Mouse (Mus musculus) midbrain, embryonic 16.5 days (tissue): ENCODE data around the gene 1700001K19Rik. TPM values are rescaled to one million over a fixed set of nuclear protein-coding genes. Genes with fewer than 3 reads are reported as not detected.
"Not testable (repeated sequence)": the region's sequence is repeated elsewhere in the genome, so short reads cannot be mapped to it uniquely, and the experiment has no call there.

Source experiments
- ATAC-seq: fragments of 200-750 bp; cut with Nextera tagmentation; 2 replicates; pipeline ENCODE4 v1.8.0; 2017; ENCODE audit warnings: moderate TSS enrichment
- H3K27ac ChIP-seq: fragments of 300-500 bp; sonication (generic); 2 replicates; pipeline ENCODE4 v1.5.1; 2014; ENCODE audit warnings: mild to moderate bottlenecking, low read length, mixed read lengths
- H3K27me3 ChIP-seq: fragments of 300-500 bp; sonication (generic); 2 replicates; pipeline ENCODE4 v1.6.1; 2014; ENCODE audit warnings: low read depth, low read length, mixed read lengths; ENCODE audit not compliant: control insufficient read depth, insufficient read depth
- H3K36me3 ChIP-seq: fragments of 300-500 bp; sonication (generic); 2 replicates; pipeline ENCODE4 v1.6.1; 2014; ENCODE audit warnings: mild to moderate bottlenecking, low read length, moderate library complexity, mixed read lengths; ENCODE audit not compliant: control insufficient read depth, insufficient read depth
- H3K4me1 ChIP-seq: fragments of 300-500 bp; sonication (generic); 2 replicates; pipeline ENCODE4 v1.6.1; 2014; ENCODE audit warnings: mild to moderate bottlenecking, low read length, mixed read lengths; ENCODE audit not compliant: control insufficient read depth, insufficient read depth
- H3K4me2 ChIP-seq: fragments of 300-500 bp; sonication (generic); 2 replicates; pipeline ENCODE4 v1.6.1; 2014; ENCODE audit warnings: mild to moderate bottlenecking, low read length, mixed read lengths
- H3K4me3 ChIP-seq: fragments of 300-500 bp; sonication (generic); 2 replicates; pipeline ENCODE4 v1.5.1; 2014; ENCODE audit warnings: low read depth, mild to moderate bottlenecking, low read length, moderate library complexity, mixed read lengths
- H3K9ac ChIP-seq: fragments of 300-500 bp; sonication (generic); 2 replicates; pipeline ENCODE4 v1.6.1; 2014; ENCODE audit warnings: low read depth, low read length, mixed read lengths
- H3K9me3 ChIP-seq: fragments of 300-500 bp; sonication (generic); replicated peaks from 2 replicates; pipeline ENCODE4 v1.6.1; 2014; ENCODE audit warnings: mild to moderate bottlenecking, low read length, mixed read lengths; ENCODE audit not compliant: control insufficient read depth, poor library complexity, severe bottlenecking
- WGBS: fragments of 180-500 bp; shearing (Covaris S2); extraction: QIAGEN DNeasy Blood & Tissue Kit; methylation state at CpG from one replicate; pipeline ENCODE4 v1.1.7; 2014; 5-methylcytosine and 5-hydroxymethylcytosine counted together
- polyA plus RNA-seq: library from polyadenylated mRNA; unstranded; fragments of >200 nt; fragmentation: Nextera tagmentation; extraction: Ambion mirVana; gene quantifications from 2 replicates; pipeline ENCODE4 v1.2.1, GENCODE M21; 2015

The 1700001K19Rik gene
- polyA plus RNA-seq, 1 experiment from 2014 or later = not detected

- not testable (repeated sequence) for ATAC-seq, H3K27me3 ChIP-seq, H3K4me1 ChIP-seq, H3K9ac ChIP-seq, H3K27ac ChIP-seq, H3K4me3 ChIP-seq, H3K4me2 ChIP-seq, H3K9me3 ChIP-seq
- WGBS = 98% methylated on average over 3 of the region's 3 CpGs
- peaks cover 24% of the 10 kb centered on the region for H3K36me3 ChIP-seq
These were observed 6.5 kb upstream of the 1700001K19Rik start for GRCm38 (mm10) chr12:110688921-110689320.

DNA sequence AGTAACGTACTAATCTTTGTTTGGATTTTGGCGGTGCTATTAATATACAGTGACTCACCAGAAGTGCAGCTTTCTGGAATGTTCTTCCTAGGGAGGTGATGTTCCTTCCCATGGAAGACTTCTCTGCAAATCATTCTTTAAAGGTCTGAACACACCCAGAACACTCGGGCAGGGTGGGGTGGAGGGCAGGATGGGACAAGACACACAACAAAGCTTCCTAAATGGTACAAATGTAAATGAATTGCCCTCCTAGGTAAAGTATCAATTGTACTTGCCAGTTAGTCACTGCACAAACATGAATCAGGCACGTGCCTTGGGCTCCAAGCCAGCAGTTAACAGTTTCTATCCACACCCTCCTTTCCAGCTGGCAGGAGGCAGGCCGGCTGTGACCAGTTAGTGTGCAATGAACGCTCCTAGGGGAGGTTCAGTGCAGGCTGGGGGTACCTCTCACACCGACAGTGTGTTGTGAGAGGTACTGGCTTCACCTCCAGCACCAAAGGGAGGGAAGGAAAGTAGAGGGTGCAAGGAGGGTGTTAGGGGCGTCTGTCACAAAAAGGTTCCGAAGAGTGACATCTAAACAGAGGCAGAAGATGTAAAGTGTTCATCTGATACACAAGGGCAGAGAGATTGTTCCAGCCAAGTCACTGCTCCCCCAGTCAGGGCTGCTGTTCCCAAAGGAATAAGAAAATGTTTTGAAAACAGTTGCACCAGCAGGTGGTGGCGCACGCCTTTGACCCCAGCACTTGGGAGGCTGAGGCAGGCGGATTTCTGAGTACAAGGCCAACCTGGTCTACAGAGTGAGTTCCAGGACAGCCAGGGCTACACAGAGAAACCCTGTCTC is 5.7 kb upstream of the 1700001K19Rik start:
- H3K9me3 ChIP-seq = no peaks in the 10 kb centered on the region
- no peak for ATAC-seq
- no peaks in the 10 kb centered on the region for H3K27me3 ChIP-seq
- H3K9ac ChIP-seq = no peak overlapping the region
- WGBS = 76% methylated on average over 12 of the region's 12 CpGs
- H3K4me1 ChIP-seq = no peaks in the 10 kb centered on the region
- H3K4me2 ChIP-seq = no peak overlapping the region
- H3K27ac ChIP-seq = no peak overlapping the region
- no peak overlapping the region for H3K4me3 ChIP-seq
- H3K36me3 ChIP-seq = peaks cover 21% of the 10 kb centered on the region

GRCm38 (mm10) chr12:110683580-110683979 is 1.2 kb upstream of the 1700001K19Rik start:
- Histone ChIP-seq H3K4me1 (no peaks in the 10 kb centered on the region), H3K36me3 (no peaks in the 10 kb centered on the region), H3K9me3 (no peaks in the 10 kb centered on the region), H3K9ac (no peak overlapping the region), H3K27ac (no peak overlapping the region), H3K4me2 (no peak overlapping the region), H3K4me3 (no peak overlapping the region), H3K27me3 (no peaks in the 10 kb centered on the region)
- no CpG with 5 or more reads among the region's 1 CpGs for WGBS
- ATAC-seq = no peak

DNA sequence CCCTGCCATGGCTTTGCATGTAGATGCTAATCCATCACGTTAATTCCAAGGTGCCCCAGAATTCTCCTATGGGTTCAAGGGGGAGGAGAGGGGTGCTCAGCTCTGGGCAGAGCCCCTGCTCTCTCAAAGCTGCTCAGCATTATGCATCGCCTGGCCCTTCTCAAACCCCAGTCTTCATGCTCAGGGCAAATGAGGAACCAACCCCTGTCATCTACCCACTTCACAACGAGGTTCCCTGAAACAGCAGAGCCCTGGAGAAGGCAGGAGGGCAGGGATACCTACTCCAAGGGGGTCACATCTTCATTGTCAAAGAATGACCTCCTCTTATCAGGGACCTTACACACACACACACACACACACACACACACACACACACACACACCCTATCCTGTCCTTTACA is 541 bp downstream of the 1700001K19Rik start:
- Histone ChIP-seq H3K9ac (no peak overlapping the region), H3K4me3 (no peak overlapping the region), H3K27ac (no peak overlapping the region), H3K36me3 (no peaks in the 10 kb centered on the region), H3K27me3 (no peaks in the 10 kb centered on the region), H3K4me1 (no peaks in the 10 kb centered on the region), H3K9me3 (no peaks in the 10 kb centered on the region), H3K4me2 (no peak overlapping the region)
- 58% methylated on average over 3 of the region's 3 CpGs for WGBS
- no peak for ATAC-seq

- Histone ChIP-seq H3K4me1 (no peaks in the 10 kb centered on the region), H3K4me2 (no peak overlapping the region), H3K27ac (no peak overlapping the region), H3K36me3 (no peaks in the 10 kb centered on the region), H3K9me3 (no peaks in the 10 kb centered on the region), H3K4me3 (no peak overlapping the region), H3K27me3 (no peaks in the 10 kb centered on the region), H3K9ac (no peak overlapping the region)
- 59% methylated on average over 7 of the region's 7 CpGs for WGBS
- no peak for ATAC-seq
These were observed 1.2 kb downstream of the 1700001K19Rik start for GRCm38 (mm10) chr12:110681191-110681590.

- no peaks in the 10 kb centered on the region for H3K9me3 ChIP-seq
- no peak overlapping the region for H3K4me2 ChIP-seq
- no peaks in the 10 kb centered on the region for H3K4me1 ChIP-seq
- no peak overlapping the region for H3K9ac ChIP-seq
- 51% methylated on average over 5 of the region's 5 CpGs for WGBS
- H3K27ac ChIP-seq = no peak overlapping the region
- no peak overlapping the region for H3K4me3 ChIP-seq
- H3K27me3 ChIP-seq = no peaks in the 10 kb centered on the region
- H3K36me3 ChIP-seq = no peaks in the 10 kb centered on the region; the same call in 1 of the 2 replicates
- no peak for ATAC-seq
These were observed 8.2 kb downstream of the 1700001K19Rik start for GRCm38 (mm10) chr12:110674243-110674642.

DNA sequence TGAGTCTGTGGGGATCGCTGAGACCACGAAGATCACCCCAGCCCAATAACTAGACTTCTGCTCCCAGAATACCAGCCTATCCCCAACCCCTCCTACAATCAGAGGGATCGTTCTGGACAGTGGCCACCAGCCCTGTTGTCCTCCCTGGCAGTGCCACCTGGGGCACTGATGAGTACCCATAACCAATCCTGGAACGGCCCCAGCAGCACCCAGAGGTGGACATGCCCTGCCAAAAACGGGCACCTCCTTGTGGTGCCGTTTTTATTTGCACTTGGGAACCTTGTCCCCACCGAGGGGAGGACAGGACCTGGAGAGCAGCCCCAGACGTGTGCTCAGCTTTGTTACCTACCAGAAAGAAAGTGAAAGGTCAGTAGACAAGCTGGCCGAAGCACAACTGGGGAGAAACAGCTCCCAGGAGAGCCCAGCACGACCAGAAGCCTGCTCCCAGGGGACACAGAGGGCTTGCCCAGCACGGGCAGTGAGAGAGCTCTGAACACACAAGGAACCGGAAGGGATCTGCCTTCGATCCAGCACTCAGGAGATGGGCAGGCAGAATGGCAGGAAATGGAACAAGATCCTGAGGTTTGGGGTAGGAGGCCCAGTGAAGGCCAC is 14.8 kb downstream of the 1700001K19Rik start:
- no peak overlapping the region for H3K27ac ChIP-seq
- no peaks in the 10 kb centered on the region for H3K9me3 ChIP-seq
- peaks cover 63% of the 10 kb centered on the region for H3K36me3 ChIP-seq
- H3K4me3 ChIP-seq = no peak overlapping the region
- H3K27me3 ChIP-seq = no peaks in the 10 kb centered on the region
- H3K9ac ChIP-seq = no peak overlapping the region
- H3K4me1 ChIP-seq = no peaks in the 10 kb centered on the region
- H3K4me2 ChIP-seq = no peak overlapping the region
- ATAC-seq = no peak
- 91% methylated on average over 13 of the region's 13 CpGs for WGBS

DNA sequence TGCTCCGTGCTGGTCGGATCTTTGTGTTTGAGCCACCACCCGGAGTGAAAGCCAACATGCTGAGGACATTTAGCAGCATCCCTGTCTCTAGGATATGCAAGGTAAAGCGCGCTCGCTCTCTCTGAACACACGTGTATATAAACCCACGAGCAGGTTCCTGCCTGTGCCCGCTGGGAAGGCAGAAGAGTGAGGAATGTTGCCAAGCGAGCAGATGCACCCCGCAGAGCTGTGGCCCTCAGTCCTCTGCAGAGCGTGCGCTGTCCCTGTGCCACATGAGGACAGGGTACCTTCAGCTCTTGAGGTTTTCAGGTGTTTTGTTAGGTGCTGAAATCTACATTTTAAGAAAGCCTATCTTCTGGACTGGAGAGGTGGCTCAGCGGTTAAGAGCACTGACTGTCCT is 20.7 kb downstream of the 1700001K19Rik start:
- Histone ChIP-seq H3K27me3 (no peaks in the 10 kb centered on the region), H3K9me3 (no peaks in the 10 kb centered on the region), H3K4me3 (no peak overlapping the region), H3K9ac (no peak overlapping the region), H3K27ac (no peak overlapping the region), H3K36me3 (peaks cover 89% of the 10 kb centered on the region), H3K4me1 (no peaks in the 10 kb centered on the region), H3K4me2 (no peak overlapping the region)
- no peak for ATAC-seq
- 97% methylated on average over 14 of the region's 14 CpGs for WGBS

DNA sequence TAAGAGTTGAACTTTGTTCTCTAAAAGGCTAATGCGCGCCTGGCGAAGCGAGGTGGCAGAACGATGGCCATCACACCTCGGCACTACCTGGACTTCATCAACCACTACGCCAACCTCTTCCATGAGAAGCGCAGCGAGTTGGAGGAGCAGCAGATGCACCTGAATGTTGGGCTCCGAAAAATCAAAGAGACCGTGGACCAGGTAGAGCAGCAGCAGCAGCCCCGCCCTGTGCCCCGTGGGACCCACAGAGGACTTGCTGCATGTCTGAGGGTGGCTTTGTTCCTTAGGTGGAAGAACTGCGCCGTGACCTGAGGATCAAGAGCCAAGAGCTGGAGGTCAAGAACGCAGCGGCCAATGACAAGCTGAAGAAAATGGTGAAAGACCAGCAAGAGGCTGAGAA is 31.0 kb downstream of the 1700001K19Rik start:
- peaks cover 75% of the 10 kb centered on the region for H3K36me3 ChIP-seq
- H3K27ac ChIP-seq = no peak overlapping the region
- H3K4me3 ChIP-seq = no peak overlapping the region
- H3K4me2 ChIP-seq = no peak overlapping the region
- ATAC-seq = no peak
- no peak overlapping the region for H3K9ac ChIP-seq
- H3K27me3 ChIP-seq = no peaks in the 10 kb centered on the region
- no peaks in the 10 kb centered on the region for H3K4me1 ChIP-seq
- H3K9me3 ChIP-seq = no peaks in the 10 kb centered on the region
- 97% methylated on average over 17 of the region's 17 CpGs for WGBS
